Mouse (Mus musculus): ENCODE data around the gene AY358078. TPM values are rescaled to one million over a fixed set of nuclear protein-coding genes. Genes with fewer than 3 reads are reported as not detected.
"Not testable (repeated sequence)": the region's sequence is repeated elsewhere in the genome, so short reads cannot be mapped to it uniquely, and the experiment has no call there.

The AY358078 gene
- polyA plus RNA-seq, 1 experiment = not detected

- TF ChIP-seq POLR2A (IDR thresholded peaks at IDR 0.05; ENCODE audit: low read depth, low read length) (no peak), CTCF (IDR thresholded peaks at IDR 0.05; ENCODE audit: borderline replicate concordance, insufficient read depth, low read length) (no peak)
- Histone ChIP-seq H3K4me1 (ENCODE audit: control insufficient read depth, insufficient read depth, low read length) (no peaks in the 10 kb centered on the region), H3K4me3 (ENCODE audit: insufficient read depth, low read length) (no peak overlapping the region), H3K27ac (ENCODE audit: insufficient read depth, low read length) (no peak overlapping the region)
These were observed 29.3 kb downstream of the AY358078 start for GRCm38 (mm10) chr14:51829188-51829587.

GRCm38 (mm10) chr14:51838480-51838879 lies 38.6 kb downstream of the AY358078 start:
- H3K4me1 ChIP-seq (ENCODE audit: control insufficient read depth, insufficient read depth, low read length) = not testable (repeated sequence)

GRCm38 (mm10) chr14:51842250-51842649 lies 42.4 kb downstream of the AY358078 start:
- TF ChIP-seq CTCF (IDR thresholded peaks at IDR 0.05; ENCODE audit: borderline replicate concordance, insufficient read depth, low read length) (no peak), POLR2A (IDR thresholded peaks at IDR 0.05; ENCODE audit: low read depth, low read length) (no peak)
- no peaks in the 10 kb centered on the region for H3K4me1 ChIP-seq (ENCODE audit: control insufficient read depth, insufficient read depth, low read length)
- no peak overlapping the region for H3K4me3 ChIP-seq (ENCODE audit: insufficient read depth, low read length)
- no peak overlapping the region for H3K27ac ChIP-seq (ENCODE audit: insufficient read depth, low read length)

More at GRCm38 (mm10) chr14:51838480-51838879, 38.6 kb downstream of the AY358078 start:
- H3K4me3 ChIP-seq (ENCODE audit: insufficient read depth, low read length); H3K27ac ChIP-seq (ENCODE audit: insufficient read depth, low read length): not testable (repeated sequence)

GRCm38 (mm10) chr14:51842781-51843180 lies 42.9 kb downstream of the AY358078 start:
- no peak for TF ChIP-seq CTCF (IDR thresholded peaks at IDR 0.05; ENCODE audit: borderline replicate concordance, insufficient read depth, low read length)
- no peak for TF ChIP-seq POLR2A (IDR thresholded peaks at IDR 0.05; ENCODE audit: low read depth, low read length)
- no peaks in the 10 kb centered on the region for H3K4me1 ChIP-seq (ENCODE audit: control insufficient read depth, insufficient read depth, low read length)
- no peak overlapping the region for H3K27ac ChIP-seq (ENCODE audit: insufficient read depth, low read length)
- no peak overlapping the region for H3K4me3 ChIP-seq (ENCODE audit: insufficient read depth, low read length)

- Histone ChIP-seq H3K4me3 (ENCODE audit: insufficient read depth, low read length) (no peak overlapping the region), H3K27ac (ENCODE audit: insufficient read depth, low read length) (no peak overlapping the region), H3K4me1 (ENCODE audit: control insufficient read depth, insufficient read depth, low read length) (no peaks in the 10 kb centered on the region)
- no peak for TF ChIP-seq POLR2A (IDR thresholded peaks at IDR 0.05; ENCODE audit: low read depth, low read length)
- TF ChIP-seq CTCF (IDR thresholded peaks at IDR 0.05; ENCODE audit: borderline replicate concordance, insufficient read depth, low read length) = no peak
These were observed 44.0 kb downstream of the AY358078 start for GRCm38 (mm10) chr14:51843882-51844281.

- no peak for TF ChIP-seq POLR2A (IDR thresholded peaks at IDR 0.05; ENCODE audit: low read depth, low read length)
- no peak for TF ChIP-seq CTCF (IDR thresholded peaks at IDR 0.05; ENCODE audit: borderline replicate concordance, insufficient read depth, low read length)
- Histone ChIP-seq H3K27ac (ENCODE audit: insufficient read depth, low read length) (no peak overlapping the region), H3K4me3 (ENCODE audit: insufficient read depth, low read length) (no peak overlapping the region), H3K4me1 (ENCODE audit: control insufficient read depth, insufficient read depth, low read length) (no peaks in the 10 kb centered on the region)
These were observed 46.7 kb downstream of the AY358078 start for GRCm38 (mm10) chr14:51846566-51846965.

GRCm38 (mm10) chr14:51851006-51851405 lies 51.2 kb downstream of the AY358078 start:
- H3K27ac ChIP-seq (ENCODE audit: insufficient read depth, low read length); H3K4me3 ChIP-seq (ENCODE audit: insufficient read depth, low read length); H3K4me1 ChIP-seq (ENCODE audit: control insufficient read depth, insufficient read depth, low read length): not testable (repeated sequence)

- H3K4me1 ChIP-seq (ENCODE audit: control insufficient read depth, insufficient read depth, low read length) = no peaks in the 10 kb centered on the region
- no peak for TF ChIP-seq POLR2A (IDR thresholded peaks at IDR 0.05; ENCODE audit: low read depth, low read length)
- no peak for TF ChIP-seq CTCF (IDR thresholded peaks at IDR 0.05; ENCODE audit: borderline replicate concordance, insufficient read depth, low read length)
- H3K27ac ChIP-seq (ENCODE audit: insufficient read depth, low read length) = no peak within 1 kb of the TSS
- H3K4me3 ChIP-seq (ENCODE audit: insufficient read depth, low read length) = no peak within 1 kb of the TSS
These were observed 53.6 kb downstream of the AY358078 start, which contains the start of gene Ear6 for GRCm38 (mm10) chr14:51853399-51853798. Gene Ear6 (plus strand): TSS chr14:51853699.

GRCm38 (mm10) chr14:51855280-51855679 lies 55.4 kb downstream of the AY358078 start:
- H3K4me1 ChIP-seq (ENCODE audit: control insufficient read depth, insufficient read depth, low read length); H3K27ac ChIP-seq (ENCODE audit: insufficient read depth, low read length); H3K4me3 ChIP-seq (ENCODE audit: insufficient read depth, low read length): not testable (repeated sequence)

- TF ChIP-seq CTCF (IDR thresholded peaks at IDR 0.05; ENCODE audit: borderline replicate concordance, insufficient read depth, low read length) = peak; percentile 56; the same call in 1 of the 2 replicates
- H3K4me1 ChIP-seq (ENCODE audit: control insufficient read depth, insufficient read depth, low read length); H3K4me3 ChIP-seq (ENCODE audit: insufficient read depth, low read length); H3K27ac ChIP-seq (ENCODE audit: insufficient read depth, low read length): not testable (repeated sequence)
These were observed 63.8 kb downstream of the AY358078 start for GRCm38 (mm10) chr14:51863603-51864002.

GRCm38 (mm10) chr14:51870756-51871155 lies 70.9 kb downstream of the AY358078 start:
- TF ChIP-seq POLR2A (IDR thresholded peaks at IDR 0.05; ENCODE audit: low read depth, low read length) = no peak
- TF ChIP-seq CTCF (IDR thresholded peaks at IDR 0.05; ENCODE audit: borderline replicate concordance, insufficient read depth, low read length) = no peak
- Histone ChIP-seq H3K4me1 (ENCODE audit: control insufficient read depth, insufficient read depth, low read length) (no peaks in the 10 kb centered on the region; the same call in 1 of the 2 replicates), H3K4me3 (ENCODE audit: insufficient read depth, low read length) (no peak overlapping the region), H3K27ac (ENCODE audit: insufficient read depth, low read length) (no peak overlapping the region)
